ENCODE assay signal across 35 mouse cellular contexts in genomic region chr15:77744632-77745031, GRCm38 (mm10). TPM values are rescaled to one million over a fixed set of nuclear protein-coding genes. Genes with fewer than 3 reads are reported as not detected.
"Had no signal": no experiment of that assay in that cellular context is flagged by ENCODE, and none has a peak within 500 bp of the region (broad histone marks: within the 10 kb centered on the region; RNA-seq: fewer than 3 reads in every experiment).

No protein-coding gene starts in this region.

- H3K27me3 ChIP-seq: heart, embryonic 13.5 days; heart, embryonic 15.5 days; hindbrain, embryonic 12.5 days; limb, embryonic 12.5 days had no signal

- H3K4me3 ChIP-seq: gastrocnemius, adult 2 months; heart, adult 2 months; heart, embryonic 13.5 days; heart, embryonic 15.5 days; hindbrain, embryonic 10.5 days; hindbrain, embryonic 12.5 days; intestine, embryonic 15.5 days; layer of hippocampus, adult 2 months; left cerebral cortex, adult 2 months; limb, embryonic 10.5 days; limb, embryonic 12.5 days; liver, embryonic 12.5 days had no signal

- H3K9me3 ChIP-seq: heart, embryonic 13.5 days; heart, embryonic 15.5 days; hindbrain, embryonic 10.5 days; hindbrain, embryonic 12.5 days; intestine, embryonic 15.5 days; limb, embryonic 10.5 days had no signal

- H3K4me2 ChIP-seq: heart, embryonic 11.5 days; heart, embryonic 13.5 days; heart, embryonic 15.5 days; hindbrain, embryonic 12.5 days; hindbrain, embryonic 14.5 days; intestine, embryonic 15.5 days; limb, embryonic 12.5 days; liver, embryonic 12.5 days had no signal

- H3K36me3 ChIP-seq: heart, embryonic 13.5 days; heart, embryonic 15.5 days; hindbrain, embryonic 10.5 days; hindbrain, embryonic 12.5 days; intestine, embryonic 15.5 days; limb, embryonic 10.5 days; limb, embryonic 12.5 days had no signal

- DNase-seq: gastrocnemius, adult 2 months; gastrocnemius, postnatal 10 days; gastrocnemius, postnatal 25 days; heart, adult 2 months; heart, postnatal 4 days; kidney, adult 18-20 months; kidney, adult 8-10 months; kidney, postnatal 10 days; kidney, postnatal 25 days; kidney, postnatal 4 days had no signal

- H3K4me1 ChIP-seq: heart, embryonic 13.5 days; heart, embryonic 15.5 days; hindbrain, embryonic 10.5 days; hindbrain, embryonic 12.5 days; intestine, embryonic 15.5 days; limb, embryonic 10.5 days; limb, embryonic 12.5 days had no signal

- H3K27ac ChIP-seq: gastrocnemius, adult 2 months; heart, adult 2 months; heart, embryonic 13.5 days; heart, embryonic 15.5 days; hindbrain, embryonic 10.5 days; hindbrain, embryonic 12.5 days; hindbrain, embryonic 14.5 days; intestine, embryonic 15.5 days; layer of hippocampus, adult 2 months; left cerebral cortex, adult 2 months; limb, embryonic 10.5 days; limb, embryonic 12.5 days; liver, embryonic 12.5 days; liver, embryonic 14.5 days had no signal

- H3K9ac ChIP-seq: heart, embryonic 13.5 days; heart, embryonic 15.5 days; hindbrain, embryonic 12.5 days; hindbrain, embryonic 14.5 days; intestine, embryonic 15.5 days; limb, embryonic 12.5 days; liver, embryonic 12.5 days; liver, embryonic 14.5 days had no signal

- ATAC-seq: hindbrain, embryonic 16.5 days; inflammation-experienced regulatory T-cells, adult 6 months; intestine, embryonic 15.5 days; intestine, postnatal 0 days; liver, embryonic 12.5 days had no signal

RNA-seq across cellular contexts. Expression of gene Apol8, which starts 12.2 kb away (rescaled TPM):
- total RNA-seq: granulocyte monocyte progenitor cell, adult 5-6 weeks; heart, postnatal 25 days had no signal
- polyA plus RNA-seq: heart, adult 2 months; heart, embryonic 15.5 days; hindbrain, embryonic 14.5 days; intestine, postnatal 0 days; kidney, embryonic 14.5 days had no signal

RNA-seq across cellular contexts. Expression of gene Apol9b, which starts 15.8 kb away (rescaled TPM):
- total RNA-seq: gastrocnemius, adult 2 months; gastrocnemius, postnatal 10 days; gastrocnemius, postnatal 25 days; gastrocnemius, postnatal 4 days; granulocyte monocyte progenitor cell, adult 5-6 weeks; heart, adult 2 months; heart, postnatal 25 days; layer of hippocampus, adult 2 months; layer of hippocampus, postnatal 10 days; layer of hippocampus, postnatal 25 days; left cerebral cortex, adult 2 months had no signal
- polyA plus RNA-seq: hindbrain, embryonic 10.5 days; hindbrain, embryonic 12.5 days; kidney, embryonic 14.5 days; limb, embryonic 10.5 days; limb, embryonic 12.5 days; liver, embryonic 12.5 days had no signal

RNA-seq across cellular contexts. Expression of gene Apol7e, which starts 46.0 kb away (rescaled TPM):
- total RNA-seq: gastrocnemius, adult 2 months; gastrocnemius, postnatal 10 days; heart, postnatal 25 days; layer of hippocampus, adult 2 months; layer of hippocampus, postnatal 10 days; layer of hippocampus, postnatal 25 days; left cerebral cortex, postnatal 36 days had no signal
- polyA plus RNA-seq: heart, postnatal 0 days; hindbrain, embryonic 10.5 days; hindbrain, embryonic 12.5 days; hindbrain, embryonic 14.5 days; hindbrain, embryonic 16.5 days; kidney, embryonic 14.5 days; kidney, embryonic 16.5 days; limb, embryonic 10.5 days; limb, embryonic 12.5 days; liver, embryonic 12.5 days had no signal
